Mouse (Mus musculus): ENCODE measurements around the gene Fkbpl. TPM values are rescaled to one million over a fixed set of nuclear protein-coding genes. Genes with fewer than 3 reads are reported as not detected.

Gene Fkbpl
- polyA plus RNA-seq, 1 experiment from 2014 or later, result 12.4 TPM

- Histone ChIP-seq H3K4me2 (replicated peaks; ENCODE audit: low read depth) (no peak overlapping the region), H3K4me3 (ENCODE audit: low read depth, low read length) (no peak overlapping the region), H3K36me3 (ENCODE audit: control insufficient read depth, insufficient read depth, low read length) (no peaks in the 10 kb centered on the region; the same call in 1 of the 2 replicates), H3K27me3 (ENCODE audit: control insufficient read depth, insufficient read depth, low read length) (no peaks in the 10 kb centered on the region), H3K4me1 (replicated peaks; ENCODE audit: control insufficient read depth, insufficient read depth) (peaks cover 18% of the 10 kb centered on the region), H3K9ac (ENCODE audit: low read length) (no peak overlapping the region), H3K9me3 (ENCODE audit: control insufficient read depth, low read length) (no peaks in the 10 kb centered on the region), H3K27ac (replicated peaks) (peak overlapping the region; percentile 88)
- WGBS, result 30% methylated on average over 9 of the region's 9 CpGs
- TF ChIP-seq EP300 (optimal IDR thresholded peaks at IDR 0.05) (no peak), CTCF (IDR thresholded peaks at IDR 0.05; ENCODE audit: low read depth) (no peak)
- DNase-seq (ENCODE audit: low spot score), result peak; percentile 49
- peak; percentile 69 for ATAC-seq (ENCODE audit: low FRiP score, low TSS enrichment)
These were observed 39.8 kb downstream of the Fkbpl start for GRCm38 (mm10) chr17:34684253-34684893.

GRCm38 (mm10) chr17:34685120-34686110, 40.9 kb downstream of the Fkbpl start:
- H3K4me1 ChIP-seq (replicated peaks; ENCODE audit: control insufficient read depth, insufficient read depth), result peaks cover 18% of the 10 kb centered on the region
- DNase-seq (ENCODE audit: low spot score) (peak; percentile 57), ATAC-seq (ENCODE audit: low FRiP score, low TSS enrichment) (peak; percentile 73)
- TF ChIP-seq CTCF (IDR thresholded peaks at IDR 0.05; ENCODE audit: low read depth) (no peak), EP300 (optimal IDR thresholded peaks at IDR 0.05) (no peak)
- H3K27me3 ChIP-seq (ENCODE audit: control insufficient read depth, insufficient read depth, low read length), result no peaks in the 10 kb centered on the region
- H3K36me3 ChIP-seq (ENCODE audit: control insufficient read depth, insufficient read depth, low read length), result no peaks in the 10 kb centered on the region; the same call in 1 of the 2 replicates
- H3K9ac ChIP-seq (ENCODE audit: low read length), result no peak overlapping the region; the same call in 1 of the 2 replicates
- H3K9me3 ChIP-seq (ENCODE audit: control insufficient read depth, low read length), result no peaks in the 10 kb centered on the region
- peak overlapping the region; percentile 88 for H3K27ac ChIP-seq (replicated peaks)
- WGBS, result 50% methylated on average over 28 of the region's 28 CpGs
- 0 out of 2 replicates have a peak overlapping the region, but pooled peaks have one; percentile 5 for H3K4me2 ChIP-seq (replicated peaks; ENCODE audit: low read depth)
- no peak overlapping the region for H3K4me3 ChIP-seq (ENCODE audit: low read depth, low read length)

- WGBS, result 90% methylated on average over 7 of the region's 7 CpGs
These were observed 44.3 kb downstream of the Fkbpl start for GRCm38 (mm10) chr17:34688889-34689288.

GRCm38 (mm10) chr17:34690458-34690857, 45.9 kb downstream of the Fkbpl start:
- 38% methylated on average over 4 of the region's 4 CpGs for WGBS
- H3K9me3 ChIP-seq (ENCODE audit: control insufficient read depth, low read length), result no peaks in the 10 kb centered on the region

More at GRCm38 (mm10) chr17:34688889-34689288, 44.3 kb downstream of the Fkbpl start:
- Histone ChIP-seq H3K27ac (replicated peaks) (no peak overlapping the region), H3K4me3 (ENCODE audit: low read depth, low read length) (no peak overlapping the region), H3K27me3 (ENCODE audit: control insufficient read depth, insufficient read depth, low read length) (no peaks in the 10 kb centered on the region), H3K4me1 (replicated peaks; ENCODE audit: control insufficient read depth, insufficient read depth) (peaks cover 13% of the 10 kb centered on the region), H3K9ac (ENCODE audit: low read length) (no peak overlapping the region), H3K36me3 (ENCODE audit: control insufficient read depth, insufficient read depth, low read length) (no peaks in the 10 kb centered on the region; the same call in 1 of the 2 replicates), H3K9me3 (ENCODE audit: control insufficient read depth, low read length) (no peaks in the 10 kb centered on the region), H3K4me2 (replicated peaks; ENCODE audit: low read depth) (no peak overlapping the region)
- no peak for TF ChIP-seq CTCF (IDR thresholded peaks at IDR 0.05; ENCODE audit: low read depth)
- no peak for TF ChIP-seq EP300 (optimal IDR thresholded peaks at IDR 0.05)
- DNase-seq (ENCODE audit: low spot score) (no peak), ATAC-seq (ENCODE audit: low FRiP score, low TSS enrichment) (no peak)

GRCm38 (mm10) chr17:34692906-34693305, 48.3 kb downstream of the Fkbpl start:
- no peak overlapping the region for H3K4me3 ChIP-seq (ENCODE audit: low read depth, low read length)
- no peaks in the 10 kb centered on the region for H3K4me1 ChIP-seq (replicated peaks; ENCODE audit: control insufficient read depth, insufficient read depth)
- ATAC-seq (ENCODE audit: low FRiP score, low TSS enrichment) (no peak), DNase-seq (ENCODE audit: low spot score) (no peak)
- no peak overlapping the region for H3K27ac ChIP-seq (replicated peaks)
- H3K9me3 ChIP-seq (ENCODE audit: control insufficient read depth, low read length), result no peaks in the 10 kb centered on the region
- no peak for TF ChIP-seq CTCF (IDR thresholded peaks at IDR 0.05; ENCODE audit: low read depth)
- no peak for TF ChIP-seq EP300 (optimal IDR thresholded peaks at IDR 0.05)
- no peaks in the 10 kb centered on the region for H3K27me3 ChIP-seq (ENCODE audit: control insufficient read depth, insufficient read depth, low read length)
- no peaks in the 10 kb centered on the region; the same call in 1 of the 2 replicates for H3K36me3 ChIP-seq (ENCODE audit: control insufficient read depth, insufficient read depth, low read length)
- H3K9ac ChIP-seq (ENCODE audit: low read length), result no peak overlapping the region
- 68% methylated on average over 7 of the region's 7 CpGs for WGBS
- no peak overlapping the region for H3K4me2 ChIP-seq (replicated peaks; ENCODE audit: low read depth)

More at GRCm38 (mm10) chr17:34690458-34690857, 45.9 kb downstream of the Fkbpl start:
- TF ChIP-seq EP300 (optimal IDR thresholded peaks at IDR 0.05) (no peak), CTCF (IDR thresholded peaks at IDR 0.05; ENCODE audit: low read depth) (no peak)
- H3K4me1 ChIP-seq (replicated peaks; ENCODE audit: control insufficient read depth, insufficient read depth), result 0 out of 2 replicates have a peak, but pooled peaks cover 3% of the 10 kb centered on the region
- ATAC-seq (ENCODE audit: low FRiP score, low TSS enrichment), result no peak
- H3K9ac ChIP-seq (ENCODE audit: low read length), result no peak overlapping the region
- H3K4me2 ChIP-seq (replicated peaks; ENCODE audit: low read depth), result no peak overlapping the region
- H3K27ac ChIP-seq (replicated peaks), result no peak overlapping the region
- no peaks in the 10 kb centered on the region; the same call in 1 of the 2 replicates for H3K36me3 ChIP-seq (ENCODE audit: control insufficient read depth, insufficient read depth, low read length)
- no peak for DNase-seq (ENCODE audit: low spot score)
- H3K27me3 ChIP-seq (ENCODE audit: control insufficient read depth, insufficient read depth, low read length), result no peaks in the 10 kb centered on the region
- no peak overlapping the region for H3K4me3 ChIP-seq (ENCODE audit: low read depth, low read length)

Other genes starting within 250 kb of the Fkbpl start
- 0.59 and 0.86 TPM in 2 replicates for gene BC051142, start 245.9 kb upstream of the Fkbpl start, polyA plus RNA-seq (2015; fragmentation: Nextera tagmentation; extraction: Ambion mirVana)
- 4.7 and 5.0 TPM in 2 replicates for gene Btnl4, start 167.4 kb upstream of the Fkbpl start, polyA plus RNA-seq (2015; fragmentation: Nextera tagmentation; extraction: Ambion mirVana)
- 1.1 TPM in 2 replicates for gene Btnl6, start 127.4 kb upstream of the Fkbpl start, polyA plus RNA-seq (2015; fragmentation: Nextera tagmentation; extraction: Ambion mirVana)
- gene Notch4, start 80.5 kb upstream of the Fkbpl start, polyA plus RNA-seq (2015; fragmentation: Nextera tagmentation; extraction: Ambion mirVana), result 2.4 and 3.1 TPM in 2 replicates
- gene Gpsm3, start 55.0 kb upstream of the Fkbpl start, polyA plus RNA-seq (2015; fragmentation: Nextera tagmentation; extraction: Ambion mirVana), result 7.8 and 8.2 TPM in 2 replicates
- gene Pbx2, start 53.5 kb upstream of the Fkbpl start, polyA plus RNA-seq (2015; fragmentation: Nextera tagmentation; extraction: Ambion mirVana), result 4.3 and 4.6 TPM in 2 replicates
- 1.5 and 1.8 TPM in 2 replicates for gene Ager, start 46.9 kb upstream of the Fkbpl start, polyA plus RNA-seq (2015; fragmentation: Nextera tagmentation; extraction: Ambion mirVana)
- 82.9 and 83.6 TPM in 2 replicates for gene Rnf5, start 41.1 kb upstream of the Fkbpl start, polyA plus RNA-seq (2015; fragmentation: Nextera tagmentation; extraction: Ambion mirVana)
- 27.6 and 31.3 TPM in 2 replicates for gene Agpat1, start 40.5 kb upstream of the Fkbpl start, polyA plus RNA-seq (2015; fragmentation: Nextera tagmentation; extraction: Ambion mirVana)
- gene Egfl8, start 28.8 kb upstream of the Fkbpl start, polyA plus RNA-seq (2015; fragmentation: Nextera tagmentation; extraction: Ambion mirVana), result 4.4 and 4.9 TPM in 2 replicates
- 16.5 and 18.7 TPM in 2 replicates for gene Ppt2, start 16.3 kb upstream of the Fkbpl start, polyA plus RNA-seq (2015; fragmentation: Nextera tagmentation; extraction: Ambion mirVana)
- 0.44 and 0.67 TPM in 2 replicates for gene Prrt1, start 15.2 kb upstream of the Fkbpl start, polyA plus RNA-seq (2015; fragmentation: Nextera tagmentation; extraction: Ambion mirVana)
- 35.4 and 39.3 TPM in 2 replicates for gene Atf6b, start 2.4 kb downstream of the Fkbpl start, polyA plus RNA-seq (2015; fragmentation: Nextera tagmentation; extraction: Ambion mirVana)
- 1.9 and 2.4 TPM in 2 replicates for gene Tnxb, start 25.8 kb downstream of the Fkbpl start, polyA plus RNA-seq (2015; fragmentation: Nextera tagmentation; extraction: Ambion mirVana)
- gene C4b, start 99.1 kb downstream of the Fkbpl start, polyA plus RNA-seq (2015; fragmentation: Nextera tagmentation; extraction: Ambion mirVana), result 0.73 and 1.3 TPM in 2 replicates
- 0.06 TPM in 1 of 2 replicates, not detected in the other for gene Cyp21a1, start 159.8 kb downstream of the Fkbpl start, polyA plus RNA-seq (2015; fragmentation: Nextera tagmentation; extraction: Ambion mirVana)
- gene Stk19, start 192.2 kb downstream of the Fkbpl start, polyA plus RNA-seq (2015; fragmentation: Nextera tagmentation; extraction: Ambion mirVana), result 20.8 and 23.1 TPM in 2 replicates
- gene Dxo, start 192.3 kb downstream of the Fkbpl start, polyA plus RNA-seq (2015; fragmentation: Nextera tagmentation; extraction: Ambion mirVana), result 29.6 and 32.2 TPM in 2 replicates
- gene Skiv2l, start 205.4 kb downstream of the Fkbpl start, polyA plus RNA-seq (2015; fragmentation: Nextera tagmentation; extraction: Ambion mirVana), result 22.5 and 23.6 TPM in 2 replicates
- 50.0 and 53.8 TPM in 2 replicates for gene Nelfe, start 205.6 kb downstream of the Fkbpl start, polyA plus RNA-seq (2015; fragmentation: Nextera tagmentation; extraction: Ambion mirVana)
- 20.7 and 23.9 TPM in 2 replicates for gene Cfb, start 217.8 kb downstream of the Fkbpl start, polyA plus RNA-seq (2015; fragmentation: Nextera tagmentation; extraction: Ambion mirVana)
- 0.59 and 0.62 TPM in 2 replicates for gene Zbtb12, start 234.7 kb downstream of the Fkbpl start, polyA plus RNA-seq (2015; fragmentation: Nextera tagmentation; extraction: Ambion mirVana)
- not detected in 2 replicates for gene Gm20547, start 237.3 kb downstream of the Fkbpl start, polyA plus RNA-seq (2015; fragmentation: Nextera tagmentation; extraction: Ambion mirVana)

Data from stomach, postnatal 0 days (tissue).